In the genomic region with DNA sequence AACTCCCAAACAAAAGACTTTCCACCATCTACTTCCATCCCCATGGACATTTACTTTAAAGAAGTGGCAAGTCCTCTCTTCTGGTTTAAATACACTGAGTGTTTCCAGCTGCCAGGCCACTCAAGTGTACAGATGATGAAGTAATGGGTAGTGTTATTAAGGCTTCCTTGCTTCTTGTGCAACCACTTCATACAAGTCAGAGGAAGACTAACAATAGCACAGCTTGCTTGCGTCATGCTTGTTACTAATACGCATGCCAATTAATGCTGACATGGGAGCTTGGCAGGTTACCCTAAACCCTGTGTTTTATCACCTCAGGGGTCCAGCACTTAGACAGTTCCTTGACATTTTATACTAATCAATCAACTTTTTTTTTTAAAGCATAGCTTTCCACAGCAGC, we compare ENCODE assay signal across 13 mouse cellular contexts.
DNase-seq lines count a peak whose midpoint lies in the region; ATAC-seq and TF ChIP-seq lines count a peak whose summit lies in the region.
"Had no signal": no experiment of that assay in that cellular context is flagged by ENCODE, and none has a peak within 500 bp of the region (broad histone marks: within the 10 kb centered on the region; RNA-seq: fewer than 3 reads in every experiment).

No protein-coding gene starts in this region.

- no peak for DNase-seq in intestine, embryonic 14.5 days (ENCODE audit: low spot score)
- peak; percentile 34 for DNase-seq in fat pad, adult 2 months (ENCODE audit: extremely low read depth, low read depth, low spot score)
- DNase-seq in lung, postnatal 0 days (ENCODE audit: low spot score) = peak; percentile 95
- DNase-seq in stomach, postnatal 0 days (ENCODE audit: low spot score) = no peak
- no peak for DNase-seq in right cerebral cortex, postnatal 4 days
- no peak for DNase-seq in gastrocnemius, adult 2 months
- DNase-seq: adrenal gland, postnatal 14 days; cerebellum, adult 8-10 months; liver, postnatal 0 days; spleen, adult 18-20 months had no signal

- TF ChIP-seq CTCF in intestine, postnatal 0 days (IDR thresholded peaks at IDR 0.05; ENCODE audit: low read depth) = no peak
- TF ChIP-seq CTCF in lung, postnatal 0 days (IDR thresholded peaks at IDR 0.05) = no peak
- TF ChIP-seq CTCF in stomach, postnatal 0 days (IDR thresholded peaks at IDR 0.05; ENCODE audit: low read depth) = no peak
- TF ChIP-seq CTCF in gastrocnemius, adult 2 months (IDR thresholded peaks at IDR 0.05) = no peak

- no peak overlapping the region for H3K27ac ChIP-seq in intestine, embryonic 14.5 days (ENCODE audit: low read depth)
- H3K27ac ChIP-seq in intestine, postnatal 0 days (ENCODE audit: low read depth, low read length) = no peak overlapping the region
- no peak overlapping the region for H3K27ac ChIP-seq in lung, postnatal 0 days (ENCODE audit: low read length)
- H3K27ac ChIP-seq in stomach, postnatal 0 days (replicated peaks) = no peak overlapping the region
- H3K27ac ChIP-seq in gastrocnemius, adult 2 months = no peak overlapping the region
- H3K27ac ChIP-seq: hindbrain, embryonic 15.5 days had no signal

- no peak overlapping the region for H3K4me3 ChIP-seq in intestine, embryonic 14.5 days (ENCODE audit: low read depth, low read length)
- H3K4me3 ChIP-seq in intestine, postnatal 0 days (ENCODE audit: low read depth, low read length) = no peak overlapping the region
- no peak overlapping the region for H3K4me3 ChIP-seq in lung, postnatal 0 days (ENCODE audit: low read depth, low read length)
- H3K4me3 ChIP-seq in stomach, postnatal 0 days (ENCODE audit: low read depth, low read length) = no peak overlapping the region
- no peak overlapping the region for H3K4me3 ChIP-seq in gastrocnemius, adult 2 months
- H3K4me3 ChIP-seq: hindbrain, embryonic 15.5 days had no signal

- ATAC-seq in intestine, embryonic 14.5 days (replicated peaks; ENCODE audit: low FRiP score, low TSS enrichment, low read depth) = peak; percentile 50; the same call in 1 of the 2 replicates
- ATAC-seq in intestine, postnatal 0 days = no peak
- peak; percentile 94 for ATAC-seq in lung, postnatal 0 days
- ATAC-seq in stomach, postnatal 0 days (ENCODE audit: low FRiP score, low TSS enrichment) = peak; percentile 53; the same call in 1 of the 2 replicates
- ATAC-seq: liver, postnatal 0 days had no signal

- peaks cover 10% of the 10 kb centered on the region; the same call in 1 of the 2 replicates for H3K36me3 ChIP-seq in intestine, embryonic 14.5 days (ENCODE audit: control insufficient read depth, insufficient read depth, low read length)
- no peaks in the 10 kb centered on the region for H3K36me3 ChIP-seq in intestine, postnatal 0 days (ENCODE audit: control insufficient read depth, insufficient read depth)
- H3K36me3 ChIP-seq in lung, postnatal 0 days (ENCODE audit: insufficient read depth, low read length) = no peaks in the 10 kb centered on the region
- H3K36me3 ChIP-seq in stomach, postnatal 0 days (ENCODE audit: control insufficient read depth, insufficient read depth, low read length) = no peaks in the 10 kb centered on the region
- H3K36me3 ChIP-seq: hindbrain, embryonic 15.5 days had no signal

- no peak overlapping the region for H3K9ac ChIP-seq in intestine, embryonic 14.5 days (ENCODE audit: low read length)
- H3K9ac ChIP-seq in intestine, postnatal 0 days (ENCODE audit: low read depth, low read length) = no peak overlapping the region
- no peak overlapping the region for H3K9ac ChIP-seq in lung, postnatal 0 days (replicated peaks; ENCODE audit: low read depth)
- H3K9ac ChIP-seq in stomach, postnatal 0 days (ENCODE audit: low read length) = no peak overlapping the region
- H3K9ac ChIP-seq: hindbrain, embryonic 15.5 days; liver, postnatal 0 days had no signal

- intact Hi-C loops in gastrocnemius, adult 2 months (cut with DNase I) = no loop called here

- WGBS in intestine, embryonic 14.5 days = 31% methylated on average over 2 of the region's 2 CpGs
- 62% methylated on average over 2 of the region's 2 CpGs for WGBS in intestine, postnatal 0 days
- WGBS in lung, postnatal 0 days = 46% methylated on average over 2 of the region's 2 CpGs
- 42% methylated on average over 2 of the region's 2 CpGs for WGBS in stomach, postnatal 0 days

- no peaks in the 10 kb centered on the region for H3K27me3 ChIP-seq in intestine, embryonic 14.5 days (replicated peaks; ENCODE audit: control insufficient read depth, insufficient read depth, low read length)
- H3K27me3 ChIP-seq in intestine, postnatal 0 days (replicated peaks; ENCODE audit: control insufficient read depth, insufficient read depth, low read length) = no peaks in the 10 kb centered on the region
- no peaks in the 10 kb centered on the region for H3K27me3 ChIP-seq in lung, postnatal 0 days (replicated peaks; ENCODE audit: insufficient read depth, low read length)
- no peaks in the 10 kb centered on the region for H3K27me3 ChIP-seq in stomach, postnatal 0 days (ENCODE audit: control insufficient read depth, insufficient read depth, low read length)
- H3K27me3 ChIP-seq: hindbrain, embryonic 15.5 days had no signal

- TF ChIP-seq EP300 in lung, postnatal 0 days (IDR thresholded peaks at IDR 0.05) = peak; percentile 79
- TF ChIP-seq EP300 in stomach, postnatal 0 days (optimal IDR thresholded peaks at IDR 0.05) = no peak

- 0 out of 2 replicates have a peak, but pooled peaks cover 9% of the 10 kb centered on the region for H3K4me1 ChIP-seq in intestine, embryonic 14.5 days (replicated peaks; ENCODE audit: control insufficient read depth, insufficient read depth, low read length)
- H3K4me1 ChIP-seq in intestine, postnatal 0 days (replicated peaks; ENCODE audit: control insufficient read depth, insufficient read depth, low read length) = no peaks in the 10 kb centered on the region
- H3K4me1 ChIP-seq in lung, postnatal 0 days (ENCODE audit: insufficient read depth, low read depth, low read length) = 0 out of 2 replicates have a peak, but pooled peaks cover 3% of the 10 kb centered on the region
- H3K4me1 ChIP-seq in stomach, postnatal 0 days (replicated peaks; ENCODE audit: control insufficient read depth, insufficient read depth) = no peaks in the 10 kb centered on the region
- H3K4me1 ChIP-seq: hindbrain, embryonic 15.5 days had no signal

- no peak overlapping the region for H3K4me2 ChIP-seq in intestine, embryonic 14.5 days (ENCODE audit: low read length)
- no peak overlapping the region for H3K4me2 ChIP-seq in intestine, postnatal 0 days (replicated peaks; ENCODE audit: low read depth)
- H3K4me2 ChIP-seq in lung, postnatal 0 days (replicated peaks; ENCODE audit: low read depth, low read length) = no peak overlapping the region
- H3K4me2 ChIP-seq in stomach, postnatal 0 days (replicated peaks; ENCODE audit: low read depth) = no peak overlapping the region
- H3K4me2 ChIP-seq: hindbrain, embryonic 15.5 days; midbrain, embryonic 11.5 days had no signal

- H3K9me3 ChIP-seq in intestine, embryonic 14.5 days (ENCODE audit: control insufficient read depth, low read length) = no peaks in the 10 kb centered on the region
- no peaks in the 10 kb centered on the region for H3K9me3 ChIP-seq in intestine, postnatal 0 days (ENCODE audit: control insufficient read depth)
- no peaks in the 10 kb centered on the region for H3K9me3 ChIP-seq in lung, postnatal 0 days (ENCODE audit: low read length)
- no peaks in the 10 kb centered on the region for H3K9me3 ChIP-seq in stomach, postnatal 0 days (ENCODE audit: control insufficient read depth, low read length)
- H3K9me3 ChIP-seq: hindbrain, embryonic 15.5 days had no signal

Comparison
In these comparisons a context has a peak if more than half of its experiments do, and no peak if none do; other contexts are left out.
1. DNase-seq: peak in fat pad, adult 2 months (single experiment) and lung, postnatal 0 days (single experiment); none in intestine, embryonic 14.5 days (single experiment), stomach, postnatal 0 days (single experiment), right cerebral cortex, postnatal 4 days (single experiment) and gastrocnemius, adult 2 months (single experiment).